Mouse (Mus musculus): ENCODE results near the gene Ltc4s.

Ltc4s gene

DNA sequence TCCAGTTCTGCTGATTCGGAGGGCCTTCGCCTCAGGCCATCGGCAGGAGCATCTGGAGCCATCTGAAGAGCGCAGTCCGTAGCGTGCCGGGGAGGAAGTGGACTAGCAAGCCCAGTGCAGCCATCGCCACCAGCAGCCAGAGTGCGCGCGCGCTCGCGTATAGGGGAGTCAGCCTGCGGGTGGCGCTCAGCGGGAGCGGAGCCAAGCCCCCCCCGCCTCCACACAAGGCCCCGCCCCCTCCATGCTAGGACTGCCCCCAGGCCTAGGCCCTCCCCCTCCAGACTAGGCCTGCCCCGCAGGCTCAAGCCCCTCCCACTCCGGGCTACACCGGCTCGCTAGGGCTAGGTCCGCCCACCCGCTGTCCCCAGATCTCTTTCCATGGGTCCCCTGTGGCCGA lies 1.9 kb downstream of the Ltc4s start:
- peak; percentile 95 for DNase-seq (ENCODE audit: low read depth, low spot score)
- Histone ChIP-seq H3K27me3 (ENCODE audit: control insufficient read depth, insufficient read depth, low read length, poor library complexity, severe bottlenecking) (no peaks in the 10 kb centered on the region), H3K36me3 (ENCODE audit: control insufficient read depth, insufficient read depth, low read length, poor library complexity, severe bottlenecking) (no peaks in the 10 kb centered on the region)

DNA sequence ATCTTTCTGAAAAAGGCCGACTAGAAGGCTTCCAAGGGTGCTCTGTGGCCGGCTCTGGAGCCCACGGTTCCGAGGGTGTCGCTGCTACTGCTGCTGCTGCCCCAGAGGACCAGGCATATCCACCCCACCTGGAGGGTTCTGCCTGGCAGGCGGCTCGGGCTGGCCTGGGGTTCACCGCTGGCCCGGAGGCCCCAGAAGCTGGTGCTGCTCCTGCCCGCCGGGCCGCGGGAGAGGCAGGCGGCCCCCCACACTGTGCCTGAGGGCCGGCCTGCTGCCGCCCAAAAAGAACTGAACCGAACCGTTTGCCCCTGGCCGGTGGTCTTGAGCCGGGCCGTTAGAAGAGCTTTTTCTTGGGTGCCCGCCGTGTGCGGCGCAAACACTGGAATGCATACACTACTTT lies 3.8 kb downstream of the Ltc4s start:
- Histone ChIP-seq H3K36me3 (ENCODE audit: control insufficient read depth, insufficient read depth, low read length, poor library complexity, severe bottlenecking) (no peaks in the 10 kb centered on the region), H3K27me3 (ENCODE audit: control insufficient read depth, insufficient read depth, low read length, poor library complexity, severe bottlenecking) (no peaks in the 10 kb centered on the region)
- DNase-seq (ENCODE audit: low read depth, low spot score): no peak

DNA sequence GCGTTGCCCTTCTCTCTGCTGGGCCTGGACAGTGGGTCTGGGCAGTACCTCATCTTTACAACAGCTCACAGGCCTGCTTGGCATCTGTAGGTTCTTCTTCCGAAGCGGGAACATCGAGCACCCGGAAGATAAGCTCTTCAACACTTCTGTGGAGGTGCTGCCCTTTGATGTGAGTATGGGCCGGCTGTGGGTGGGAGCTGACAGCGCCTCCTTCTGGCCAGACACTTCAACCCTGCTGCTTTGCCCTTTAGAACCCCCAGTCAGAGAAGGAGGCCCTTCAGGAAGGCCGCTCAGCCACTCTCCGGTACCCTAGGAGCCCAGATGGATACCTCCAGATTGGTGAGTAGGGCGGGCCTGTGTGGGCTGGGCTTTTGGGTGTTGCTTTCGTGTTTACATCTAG lies 4.4 kb downstream of the Ltc4s start:
- Histone ChIP-seq H3K36me3 (ENCODE audit: control insufficient read depth, insufficient read depth, low read length, poor library complexity, severe bottlenecking) (no peaks in the 10 kb centered on the region), H3K27me3 (ENCODE audit: control insufficient read depth, insufficient read depth, low read length, poor library complexity, severe bottlenecking) (no peaks in the 10 kb centered on the region)
- peak; percentile 46 for DNase-seq (ENCODE audit: low read depth, low spot score)

DNA sequence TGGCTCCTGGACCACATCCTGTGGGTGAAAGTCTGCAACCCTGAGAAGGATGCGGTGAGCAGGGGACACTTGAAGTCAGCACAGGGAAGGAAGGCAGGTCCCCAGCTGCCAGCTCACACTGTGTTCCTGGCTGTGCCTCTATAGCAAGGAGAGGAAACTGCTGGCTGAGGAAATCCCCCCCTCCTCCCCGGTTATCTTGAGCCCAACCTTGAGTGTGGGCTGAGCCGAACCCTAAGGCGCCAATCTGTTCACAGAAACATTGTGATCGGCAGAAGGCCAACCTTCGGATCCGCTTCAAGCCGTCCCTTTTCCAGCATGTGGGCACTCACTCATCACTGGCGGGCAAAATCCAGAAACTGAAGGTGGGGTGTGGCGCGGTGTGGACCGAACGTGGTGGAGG lies 5.4 kb downstream of the Ltc4s start:
- no peaks in the 10 kb centered on the region for H3K36me3 ChIP-seq (ENCODE audit: control insufficient read depth, insufficient read depth, low read length, poor library complexity, severe bottlenecking)
- no peaks in the 10 kb centered on the region for H3K27me3 ChIP-seq (ENCODE audit: control insufficient read depth, insufficient read depth, low read length, poor library complexity, severe bottlenecking)
- DNase-seq (ENCODE audit: low read depth, low spot score): no peak

DNA sequence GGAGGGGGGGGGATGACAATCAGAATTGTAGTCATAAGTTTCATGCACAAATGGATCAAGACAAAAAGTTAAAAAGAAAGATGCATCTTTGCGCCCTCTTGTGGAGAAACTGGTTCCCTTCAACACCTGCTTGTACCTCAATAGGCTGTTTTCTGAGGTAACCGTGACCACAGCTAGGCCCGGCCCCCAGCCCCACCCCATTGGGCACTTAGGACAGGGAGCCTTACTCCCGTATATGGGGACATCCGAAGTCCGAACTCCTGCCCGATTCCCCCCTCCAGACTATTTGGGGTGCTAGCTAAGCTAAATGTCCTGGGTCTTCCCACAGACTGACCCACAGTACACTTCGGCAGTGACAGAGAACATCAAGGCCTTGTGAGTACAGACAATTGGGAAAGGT lies 7.0 kb downstream of the Ltc4s start:
- peak; percentile 89 for DNase-seq (ENCODE audit: low read depth, low spot score)
- no peaks in the 10 kb centered on the region for H3K27me3 ChIP-seq (ENCODE audit: control insufficient read depth, insufficient read depth, low read length, poor library complexity, severe bottlenecking)
- H3K36me3 ChIP-seq (ENCODE audit: control insufficient read depth, insufficient read depth, low read length, poor library complexity, severe bottlenecking): no peaks in the 10 kb centered on the region

DNA sequence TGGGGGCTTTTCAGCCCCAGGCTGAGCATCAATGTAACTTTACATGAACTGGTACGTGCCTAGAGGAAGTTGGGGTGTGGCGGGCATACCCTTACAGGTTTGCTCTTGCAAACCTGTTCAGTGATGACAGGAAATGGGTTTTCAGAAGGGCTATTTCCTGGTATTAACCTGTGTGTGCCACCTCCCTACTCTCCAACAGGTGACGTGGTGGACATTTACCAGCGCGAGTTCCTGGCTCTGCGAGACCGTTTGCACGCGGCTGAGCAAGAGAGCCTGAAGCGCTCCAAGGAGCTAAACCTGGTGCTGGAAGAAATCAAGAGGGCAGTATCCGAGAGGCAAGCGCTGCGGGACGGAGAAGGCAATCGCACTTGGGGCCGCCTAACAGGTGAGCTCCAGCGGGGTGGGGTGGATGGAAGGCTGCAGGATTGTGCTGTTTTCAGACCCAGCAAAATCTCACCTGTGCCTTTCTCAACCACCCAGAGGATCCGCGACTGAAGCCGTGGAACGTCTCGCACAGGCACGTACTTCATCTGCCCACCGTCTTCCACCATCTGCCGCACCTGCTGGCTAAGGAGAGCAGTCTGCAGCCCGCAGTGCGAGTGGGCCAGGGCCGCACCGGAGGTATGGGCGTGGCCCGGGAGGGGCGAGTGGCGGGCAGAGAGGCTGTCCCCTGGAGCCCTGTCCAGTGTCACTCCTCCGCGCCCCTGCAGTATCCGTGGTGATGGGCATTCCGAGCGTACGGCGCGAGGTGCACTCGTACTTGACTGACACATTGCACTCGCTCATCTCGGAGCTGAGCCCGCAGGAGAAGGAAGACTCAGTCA lies 7.7 kb downstream of the Ltc4s start:
- H3K27me3 ChIP-seq (ENCODE audit: control insufficient read depth, insufficient read depth, low read length, poor library complexity, severe bottlenecking): no peaks in the 10 kb centered on the region
- no peak for DNase-seq (ENCODE audit: low read depth, low spot score)
- no peaks in the 10 kb centered on the region for H3K36me3 ChIP-seq (ENCODE audit: control insufficient read depth, insufficient read depth, low read length, poor library complexity, severe bottlenecking)

DNA sequence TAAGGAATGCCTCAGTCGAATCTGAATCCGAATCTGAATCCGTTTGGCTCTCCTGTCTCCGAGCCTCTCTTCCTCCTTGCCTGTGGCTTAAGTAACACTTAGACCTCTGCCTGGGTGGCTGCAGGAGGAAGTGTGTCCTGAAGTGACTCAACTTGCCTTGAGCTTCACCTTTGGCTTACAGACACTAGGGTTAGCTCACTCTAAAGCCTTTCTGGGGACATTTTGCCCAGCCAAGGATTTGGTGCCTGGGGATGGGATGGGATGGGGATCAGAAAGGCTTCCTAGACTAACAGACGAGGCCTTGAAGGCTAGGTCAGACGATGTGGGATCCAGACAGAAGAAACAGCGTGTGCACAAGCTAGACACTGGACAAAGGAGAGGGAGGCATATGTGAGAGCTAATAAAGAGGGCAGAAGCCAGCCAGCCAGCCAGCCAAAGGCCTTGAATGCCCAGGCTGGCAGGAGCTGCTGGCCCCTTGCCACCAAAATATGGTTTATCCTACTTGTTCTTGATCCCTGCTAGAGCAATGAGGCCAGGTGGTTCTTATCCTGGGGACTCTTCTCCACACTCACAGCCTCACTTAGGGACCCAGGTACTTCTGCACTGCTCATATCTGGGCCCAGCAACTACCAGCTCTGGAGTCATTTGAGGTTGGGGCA lies 9.0 kb downstream of the Ltc4s start:
- no peaks in the 10 kb centered on the region for H3K27me3 ChIP-seq (ENCODE audit: control insufficient read depth, insufficient read depth, low read length, poor library complexity, severe bottlenecking)
- no peaks in the 10 kb centered on the region for H3K36me3 ChIP-seq (ENCODE audit: control insufficient read depth, insufficient read depth, low read length, poor library complexity, severe bottlenecking)
- DNase-seq (ENCODE audit: low read depth, low spot score): no peak

DNA sequence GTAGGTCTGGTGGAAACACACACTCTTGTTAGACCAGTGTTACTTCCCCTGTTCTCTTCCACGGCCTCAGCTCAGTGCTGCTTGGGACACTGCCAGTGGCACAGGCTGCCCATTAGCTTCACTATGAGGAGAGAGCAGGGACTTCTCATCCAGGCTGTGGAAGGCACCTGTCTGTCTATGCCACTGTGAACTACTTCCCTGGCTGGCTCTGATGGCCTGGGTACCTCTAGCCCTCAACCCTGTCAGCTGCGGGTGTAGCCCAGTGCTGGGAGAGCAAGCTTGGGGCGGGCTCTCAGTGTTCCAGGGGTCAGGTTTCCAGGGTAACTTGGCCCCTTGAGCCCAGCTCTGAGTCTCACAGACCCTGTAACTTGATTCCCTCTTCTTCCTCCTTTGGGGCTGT lies 9.6 kb downstream of the Ltc4s start:
- H3K36me3 ChIP-seq (ENCODE audit: control insufficient read depth, insufficient read depth, low read length, poor library complexity, severe bottlenecking): no peaks in the 10 kb centered on the region
- no peaks in the 10 kb centered on the region for H3K27me3 ChIP-seq (ENCODE audit: control insufficient read depth, insufficient read depth, low read length, poor library complexity, severe bottlenecking)
- DNase-seq (ENCODE audit: low read depth, low spot score): no peak

DNA sequence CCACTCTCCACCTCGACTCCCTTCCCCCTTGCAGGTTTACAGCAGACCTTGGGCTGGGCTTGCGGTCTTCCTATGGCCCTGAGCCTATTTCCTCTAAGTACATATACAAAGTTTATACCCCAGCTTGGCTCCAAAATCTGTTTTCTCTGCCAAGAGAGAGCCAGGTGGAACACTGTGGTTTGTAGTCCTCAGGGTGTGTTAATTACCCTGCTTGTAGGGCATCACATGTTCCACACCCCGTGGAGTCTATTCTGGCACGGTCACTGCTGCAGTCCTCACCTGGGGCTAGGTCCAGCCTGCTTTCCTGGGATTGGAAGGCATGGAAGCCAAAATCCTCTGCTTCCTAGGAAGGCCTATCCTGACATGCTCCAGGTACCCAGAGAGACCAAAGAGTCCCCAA lies 10.7 kb downstream of the Ltc4s start:
- Histone ChIP-seq H3K36me3 (ENCODE audit: control insufficient read depth, insufficient read depth, low read length, poor library complexity, severe bottlenecking) (no peaks in the 10 kb centered on the region), H3K27me3 (ENCODE audit: control insufficient read depth, insufficient read depth, low read length, poor library complexity, severe bottlenecking) (no peaks in the 10 kb centered on the region)
- DNase-seq (ENCODE audit: low read depth, low spot score): no peak

DNA sequence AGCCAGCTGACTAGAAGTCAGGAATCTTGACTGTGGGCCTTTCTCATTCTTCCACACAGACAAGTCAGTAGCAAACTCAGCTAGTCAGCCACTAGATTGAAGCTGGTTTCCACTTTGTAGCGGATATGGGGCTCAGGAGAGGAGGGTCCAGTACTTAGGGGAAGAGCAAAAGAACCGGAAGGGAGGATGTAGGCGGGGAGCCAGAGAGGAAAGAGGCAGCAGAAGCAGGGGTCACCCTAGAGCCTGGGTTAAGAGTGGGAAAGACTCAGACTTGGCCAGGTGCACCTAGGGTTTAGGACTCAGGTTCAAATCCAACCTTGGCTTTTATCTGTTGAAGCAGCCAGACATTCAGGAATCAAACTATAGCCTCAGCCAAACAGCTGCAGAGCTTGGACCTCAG lies 11.2 kb downstream of the Ltc4s start:
- H3K36me3 ChIP-seq (ENCODE audit: control insufficient read depth, insufficient read depth, low read length, poor library complexity, severe bottlenecking): no peaks in the 10 kb centered on the region
- DNase-seq (ENCODE audit: low read depth, low spot score): no peak

DNA sequence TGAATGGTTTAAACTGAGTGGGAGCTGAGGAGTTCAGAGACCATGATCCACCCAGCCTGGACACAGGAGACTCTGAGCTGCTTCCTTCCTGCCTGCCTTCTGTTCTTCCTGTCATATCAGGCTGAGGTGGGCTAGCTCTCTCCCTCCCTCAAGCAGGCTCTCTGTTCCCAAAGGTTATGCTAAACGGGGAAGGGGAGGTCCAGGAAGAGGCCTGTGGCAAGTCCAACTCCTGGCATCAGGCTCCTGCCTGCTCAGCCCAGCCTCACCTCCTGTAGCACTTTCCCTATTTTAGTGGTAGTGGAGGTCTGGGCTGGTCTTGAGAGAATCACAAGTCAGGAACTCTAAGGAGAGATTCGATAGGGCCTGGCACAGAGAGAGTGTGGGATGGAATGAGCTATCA lies 12.0 kb downstream of the Ltc4s start:
- Histone ChIP-seq H3K27me3 (ENCODE audit: control insufficient read depth, insufficient read depth, low read length, poor library complexity, severe bottlenecking) (no peaks in the 10 kb centered on the region), H3K36me3 (ENCODE audit: control insufficient read depth, insufficient read depth, low read length, poor library complexity, severe bottlenecking) (no peaks in the 10 kb centered on the region)
- DNase-seq (ENCODE audit: low read depth, low spot score): no peak

More for the DNA sequence above, 11.2 kb downstream of the Ltc4s start:
- no peaks in the 10 kb centered on the region for H3K27me3 ChIP-seq (ENCODE audit: control insufficient read depth, insufficient read depth, low read length, poor library complexity, severe bottlenecking)

DNA sequence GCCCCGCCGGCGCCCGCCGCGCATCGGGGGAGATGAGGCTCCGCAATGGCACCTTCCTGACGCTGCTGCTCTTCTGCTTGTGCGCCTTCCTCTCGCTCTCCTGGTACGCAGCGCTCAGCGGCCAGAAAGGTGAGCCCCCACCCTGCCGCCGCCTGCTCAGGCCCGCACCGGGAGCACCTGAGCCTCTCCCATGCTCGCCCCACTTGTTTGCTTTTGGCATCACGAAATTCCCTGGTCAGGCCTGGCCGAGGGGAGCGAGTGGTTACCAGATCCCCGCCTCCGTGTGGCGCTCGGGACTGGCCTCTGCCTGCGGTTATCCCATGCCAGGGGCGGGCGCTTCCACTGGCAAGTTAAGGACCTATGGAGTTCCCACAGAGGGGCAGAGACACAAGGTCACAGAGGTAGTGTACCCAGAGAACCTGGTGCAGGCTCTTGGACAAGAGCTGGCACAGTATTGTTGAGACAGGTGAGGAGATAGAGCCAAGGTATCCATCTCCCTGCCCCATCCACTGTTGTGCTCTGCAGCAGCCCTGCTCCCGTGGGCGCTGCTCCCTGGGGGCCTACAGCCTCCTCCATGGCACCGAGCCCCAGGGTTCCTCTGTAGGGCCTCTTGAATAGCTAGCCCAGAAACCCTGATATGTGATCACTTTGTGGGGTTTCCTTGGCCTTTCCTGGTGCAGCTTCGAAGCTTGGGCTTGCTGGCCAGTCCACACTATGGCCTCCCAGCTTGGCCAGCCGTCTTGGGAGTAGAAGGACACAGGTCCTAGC lies 12.6 kb downstream of the Ltc4s start:
- peak; percentile 39 for DNase-seq (ENCODE audit: low read depth, low spot score)

DNA sequence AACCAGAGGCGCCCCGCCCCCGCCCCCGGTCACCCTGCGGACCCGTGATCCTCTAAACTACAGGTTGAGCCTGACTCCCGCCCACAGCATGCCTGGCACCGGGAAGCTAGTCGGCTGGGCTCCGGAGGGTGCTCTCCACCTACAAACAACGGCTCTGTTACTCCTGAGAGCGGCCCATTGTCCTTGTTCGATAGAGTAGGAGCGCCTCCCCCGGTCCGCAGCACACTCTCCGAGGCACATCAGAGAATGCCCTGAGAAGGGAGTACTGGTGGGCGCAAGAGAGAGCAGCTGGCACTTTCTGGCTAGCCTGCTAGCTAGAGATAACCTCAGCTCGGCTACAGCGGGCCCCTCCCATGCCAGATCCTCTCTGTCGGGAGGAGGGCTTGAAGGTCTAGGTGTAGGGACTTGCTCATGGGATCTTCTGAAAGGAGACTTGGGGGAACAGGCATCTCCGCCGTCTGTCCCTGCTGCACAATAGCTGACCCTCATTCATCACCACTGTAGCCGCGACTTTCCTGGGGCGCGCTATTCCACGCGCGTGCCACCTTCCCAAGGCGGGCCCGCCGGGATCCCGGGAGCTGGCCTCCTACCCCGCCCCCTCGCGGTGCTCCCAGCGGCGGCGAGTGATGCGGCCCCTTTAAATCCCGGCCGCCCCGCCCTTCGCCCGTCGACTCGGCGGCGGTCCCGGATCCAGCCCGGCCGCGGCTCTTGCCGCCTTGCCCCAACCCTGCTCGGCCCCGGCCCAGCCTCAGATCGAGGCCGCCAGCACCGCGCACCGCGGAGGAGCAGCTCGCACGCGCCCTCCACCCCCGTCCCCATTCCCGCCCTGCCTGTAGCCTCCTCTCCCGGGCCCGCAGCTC lies 13.5 kb downstream of the Ltc4s start:
- Histone ChIP-seq H3K36me3 (ENCODE audit: control insufficient read depth, insufficient read depth, low read length, poor library complexity, severe bottlenecking) (no peaks in the 10 kb centered on the region), H3K27me3 (ENCODE audit: control insufficient read depth, insufficient read depth, low read length, poor library complexity, severe bottlenecking) (no peaks in the 10 kb centered on the region)
- DNase-seq (ENCODE audit: low read depth, low spot score): peak; percentile 59

More for the DNA sequence above, 12.6 kb downstream of the Ltc4s start:
- Histone ChIP-seq H3K27me3 (ENCODE audit: control insufficient read depth, insufficient read depth, low read length, poor library complexity, severe bottlenecking) (no peaks in the 10 kb centered on the region), H3K36me3 (ENCODE audit: control insufficient read depth, insufficient read depth, low read length, poor library complexity, severe bottlenecking) (no peaks in the 10 kb centered on the region)
